Mouse (Mus musculus): ENCODE data around the gene Thoc5. TPM values are rescaled to one million over a fixed set of nuclear protein-coding genes. Genes with fewer than 3 reads are reported as not detected.

Gene Thoc5
- total RNA-seq, 1 experiment, result 47.5 TPM

- H3K4me1 ChIP-seq (ENCODE audit: control insufficient read depth in 2 of 2, insufficient read depth in 2 of 2, low read length in 2 of 2, poor library complexity in 1 of 2), result peaks cover 0 to 3% of the 10 kb centered on the region in 2 experiments; a peak in 1 of 4 replicates
- H3K27ac ChIP-seq (ENCODE audit: insufficient read depth, low read depth, low read length, poor library complexity, severe bottlenecking), result no peak overlapping the region
- no peaks in the 10 kb centered on the region for H3K9me3 ChIP-seq (ENCODE audit: control insufficient read depth, insufficient read depth, low read depth, low read length)
- TF ChIP-seq ZNF384 (IDR thresholded peaks at IDR 0.05; ENCODE audit: low read depth, low read length) (no peak), HCFC1 (IDR thresholded peaks at IDR 0.05; ENCODE audit: borderline replicate concordance, insufficient read depth, low read length) (no peak), ZC3H11A (IDR thresholded peaks at IDR 0.05; ENCODE audit: borderline replicate concordance, low read depth, low read length) (no peak), CHD2 (IDR thresholded peaks at IDR 0.05; ENCODE audit: low read depth, low read length) (no peak), MAFK (IDR thresholded peaks at IDR 0.05; ENCODE audit: insufficient read depth, low read depth, low read length) (no peak)
- no peaks in the 10 kb centered on the region for H3K36me3 ChIP-seq (ENCODE audit: control insufficient read depth, insufficient read depth, low read length, poor library complexity, severe bottlenecking)
- in situ Hi-C loops (cut with MboI; ENCODE audit: low sequenced_read_pairs in 2 of 2, unreplicated experiment in 2 of 2), result no loop called here
- no peak overlapping the region for H3K9ac ChIP-seq (ENCODE audit: insufficient read depth, low read depth, low read length, poor library complexity, severe bottlenecking)
- no peak overlapping the region for H3K4me3 ChIP-seq (ENCODE audit: insufficient read depth in 1 of 2, low read depth in 1 of 2, low read length in 2 of 2, poor library complexity in 1 of 2, severe bottlenecking in 1 of 2)
- no peak for DNase-seq (ENCODE audit: low read depth, low spot score)
Measured at GRCm38 (mm10) chr11:4966325-4966724, 71.2 kb downstream of the Thoc5 start.

- H3K9ac ChIP-seq (ENCODE audit: insufficient read depth, low read depth, low read length, poor library complexity, severe bottlenecking), result no peak overlapping the region
- in situ Hi-C loops (cut with MboI; ENCODE audit: low sequenced_read_pairs in 2 of 2, unreplicated experiment in 2 of 2), result no loop called here
Measured at GRCm38 (mm10) chr11:4966888-4967287, 71.8 kb downstream of the Thoc5 start.

GRCm38 (mm10) chr11:4967549-4967948 lies 72.4 kb downstream of the Thoc5 start:
- Histone ChIP-seq H3K4me1 (ENCODE audit: control insufficient read depth in 2 of 2, insufficient read depth in 2 of 2, low read length in 2 of 2, poor library complexity in 1 of 2) (peaks cover 0 to 3% of the 10 kb centered on the region in 2 experiments; a peak in 1 of 4 replicates), H3K4me3 (ENCODE audit: insufficient read depth in 1 of 2, low read depth in 1 of 2, low read length in 2 of 2, poor library complexity in 1 of 2, severe bottlenecking in 1 of 2) (no peak overlapping the region), H3K9me3 (ENCODE audit: control insufficient read depth, insufficient read depth, low read depth, low read length) (no peaks in the 10 kb centered on the region), H3K9ac (ENCODE audit: insufficient read depth, low read depth, low read length, poor library complexity, severe bottlenecking) (no peak overlapping the region), H3K36me3 (ENCODE audit: control insufficient read depth, insufficient read depth, low read length, poor library complexity, severe bottlenecking) (no peaks in the 10 kb centered on the region), H3K27ac (ENCODE audit: insufficient read depth, low read depth, low read length, poor library complexity, severe bottlenecking) (no peak overlapping the region)
- no peak for TF ChIP-seq HCFC1 (IDR thresholded peaks at IDR 0.05; ENCODE audit: borderline replicate concordance, insufficient read depth, low read length)
- no peak for TF ChIP-seq ZNF384 (IDR thresholded peaks at IDR 0.05; ENCODE audit: low read depth, low read length)
- no peak for TF ChIP-seq CHD2 (IDR thresholded peaks at IDR 0.05; ENCODE audit: low read depth, low read length)
- no peak for TF ChIP-seq MAFK (IDR thresholded peaks at IDR 0.05; ENCODE audit: insufficient read depth, low read depth, low read length)
- TF ChIP-seq ZC3H11A (IDR thresholded peaks at IDR 0.05; ENCODE audit: borderline replicate concordance, low read depth, low read length), result no peak
- in situ Hi-C loops (cut with MboI; ENCODE audit: low sequenced_read_pairs in 2 of 2, unreplicated experiment in 2 of 2), result no loop called here
- no peak for DNase-seq (ENCODE audit: low read depth, low spot score)

More at GRCm38 (mm10) chr11:4966888-4967287, 71.8 kb downstream of the Thoc5 start:
- no peak overlapping the region for H3K27ac ChIP-seq (ENCODE audit: insufficient read depth, low read depth, low read length, poor library complexity, severe bottlenecking)
- no peak for TF ChIP-seq ZNF384 (IDR thresholded peaks at IDR 0.05; ENCODE audit: low read depth, low read length)
- TF ChIP-seq CHD2 (IDR thresholded peaks at IDR 0.05; ENCODE audit: low read depth, low read length), result no peak
- TF ChIP-seq MAFK (IDR thresholded peaks at IDR 0.05; ENCODE audit: insufficient read depth, low read depth, low read length), result no peak
- no peak for TF ChIP-seq HCFC1 (IDR thresholded peaks at IDR 0.05; ENCODE audit: borderline replicate concordance, insufficient read depth, low read length)
- TF ChIP-seq ZC3H11A (IDR thresholded peaks at IDR 0.05; ENCODE audit: borderline replicate concordance, low read depth, low read length), result no peak
- H3K4me3 ChIP-seq (ENCODE audit: insufficient read depth in 1 of 2, low read depth in 1 of 2, low read length in 2 of 2, poor library complexity in 1 of 2, severe bottlenecking in 1 of 2), result no peak overlapping the region
- H3K36me3 ChIP-seq (ENCODE audit: control insufficient read depth, insufficient read depth, low read length, poor library complexity, severe bottlenecking), result no peaks in the 10 kb centered on the region
- DNase-seq (ENCODE audit: low read depth, low spot score), result no peak
- no peaks in the 10 kb centered on the region for H3K9me3 ChIP-seq (ENCODE audit: control insufficient read depth, insufficient read depth, low read depth, low read length)
- peaks cover 0 to 3% of the 10 kb centered on the region in 2 experiments; a peak in 1 of 4 replicates for H3K4me1 ChIP-seq (ENCODE audit: control insufficient read depth in 2 of 2, insufficient read depth in 2 of 2, low read length in 2 of 2, poor library complexity in 1 of 2)

GRCm38 (mm10) chr11:4968376-4968775 lies 73.3 kb downstream of the Thoc5 start:
- H3K9me3 ChIP-seq (ENCODE audit: control insufficient read depth, insufficient read depth, low read depth, low read length), result no peaks in the 10 kb centered on the region
- peaks cover 0 to 3% of the 10 kb centered on the region in 2 experiments; a peak in 1 of 4 replicates for H3K4me1 ChIP-seq (ENCODE audit: control insufficient read depth in 2 of 2, insufficient read depth in 2 of 2, low read length in 2 of 2, poor library complexity in 1 of 2)
- in situ Hi-C loops (cut with MboI; ENCODE audit: low sequenced_read_pairs in 2 of 2, unreplicated experiment in 2 of 2), result no loop called here
- no peak overlapping the region for H3K4me3 ChIP-seq (ENCODE audit: insufficient read depth in 1 of 2, low read depth in 1 of 2, low read length in 2 of 2, poor library complexity in 1 of 2, severe bottlenecking in 1 of 2)
- no peak overlapping the region for H3K27ac ChIP-seq (ENCODE audit: insufficient read depth, low read depth, low read length, poor library complexity, severe bottlenecking)
- no peak for DNase-seq (ENCODE audit: low read depth, low spot score)
- TF ChIP-seq CHD2 (IDR thresholded peaks at IDR 0.05; ENCODE audit: low read depth, low read length) (no peak), HCFC1 (IDR thresholded peaks at IDR 0.05; ENCODE audit: borderline replicate concordance, insufficient read depth, low read length) (no peak), ZC3H11A (IDR thresholded peaks at IDR 0.05; ENCODE audit: borderline replicate concordance, low read depth, low read length) (no peak), MAFK (IDR thresholded peaks at IDR 0.05; ENCODE audit: insufficient read depth, low read depth, low read length) (no peak), ZNF384 (IDR thresholded peaks at IDR 0.05; ENCODE audit: low read depth, low read length) (no peak)
- H3K9ac ChIP-seq (ENCODE audit: insufficient read depth, low read depth, low read length, poor library complexity, severe bottlenecking), result no peak overlapping the region
- no peaks in the 10 kb centered on the region for H3K36me3 ChIP-seq (ENCODE audit: control insufficient read depth, insufficient read depth, low read length, poor library complexity, severe bottlenecking)

Measured in ES-E14 (cell line).